Comparison of ENCODE assay signal across 16 mouse cellular contexts in the genomic region with DNA sequence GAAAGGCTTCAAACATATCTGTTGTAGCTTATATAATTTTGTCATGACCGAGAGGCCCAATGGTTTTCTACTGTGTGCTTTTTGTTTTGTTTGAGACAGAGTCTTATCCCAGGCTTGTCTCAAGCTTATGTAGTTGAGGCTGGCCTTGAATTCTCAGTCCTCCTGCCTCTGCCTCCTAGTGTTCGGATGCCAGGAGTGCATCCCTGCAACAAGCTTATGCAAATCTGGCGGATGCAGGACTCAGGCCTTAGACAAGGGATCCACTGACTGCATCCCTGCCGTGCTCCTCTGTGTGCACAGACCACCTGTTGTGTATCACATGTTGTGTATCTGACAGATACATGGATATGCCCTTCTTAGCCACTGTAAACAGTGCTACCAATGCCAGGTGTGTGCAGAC. TPM values are rescaled to one million over a fixed set of nuclear protein-coding genes. Genes with fewer than 3 reads are reported as not detected.
DNase-seq lines count a peak whose midpoint lies in the region; ATAC-seq and TF ChIP-seq lines count a peak whose summit lies in the region.
"Had no signal": no experiment of that assay in that cellular context is flagged by ENCODE, and none has a peak within 500 bp of the region (broad histone marks: within the 10 kb centered on the region; RNA-seq: fewer than 3 reads in every experiment).

No protein-coding gene starts in this region.

- no peaks in the 10 kb centered on the region for H3K36me3 ChIP-seq in kidney, postnatal 0 days (ENCODE audit: insufficient read depth, low read length)
- peaks cover 9% of the 10 kb centered on the region; the same call in 1 of the 2 replicates for H3K36me3 ChIP-seq in midbrain, postnatal 0 days (ENCODE audit: insufficient read depth, low read length)
- H3K36me3 ChIP-seq in midbrain, embryonic 15.5 days (replicated peaks): peaks cover 8% of the 10 kb centered on the region; the same call in 1 of the 2 replicates
- peaks cover 12% of the 10 kb centered on the region for H3K36me3 ChIP-seq in embryonic facial prominence, embryonic 10.5 days (replicated peaks)
- H3K36me3 ChIP-seq: heart, embryonic 12.5 days; liver, embryonic 15.5 days had no signal

- no peak for DNase-seq in kidney, postnatal 0 days (ENCODE audit: low spot score)
- no peak for DNase-seq in kidney, adult 18-20 months
- DNase-seq in midbrain, postnatal 0 days (ENCODE audit: low spot score): no peak
- peak; percentile 84 for DNase-seq in ZHBTc4 (ENCODE audit: low read depth, low spot score)
- no peak for DNase-seq in left cerebral cortex, postnatal 14 days (ENCODE audit: low spot score in 2 of 2)
- DNase-seq in embryonic facial prominence, embryonic 10.5 days (ENCODE audit: low spot score): no peak
- DNase-seq: cerebellum, adult 9-11 months; kidney, postnatal 25 days had no signal

- H3K4me3 ChIP-seq in kidney, postnatal 0 days (replicated peaks; ENCODE audit: low read depth, low read length): no peak overlapping the region
- no peak overlapping the region for H3K4me3 ChIP-seq in midbrain, postnatal 0 days (ENCODE audit: low read depth, low read length)
- H3K4me3 ChIP-seq in midbrain, embryonic 15.5 days: no peak overlapping the region
- H3K4me3 ChIP-seq in embryonic facial prominence, embryonic 10.5 days: no peak overlapping the region
- H3K4me3 ChIP-seq: erythroblast, embryonic 14.5 days; heart, embryonic 12.5 days; hindbrain, embryonic 15.5 days; left cerebral cortex, adult 2 months; liver, embryonic 15.5 days; neural tube, embryonic 13.5 days had no signal

- ATAC-seq in kidney, postnatal 0 days (replicated peaks; ENCODE audit: low FRiP score, low read depth): no peak
- no peak for ATAC-seq in midbrain, postnatal 0 days (ENCODE audit: low FRiP score)
- no peak for ATAC-seq in midbrain, embryonic 15.5 days (replicated peaks)

- H3K27me3 ChIP-seq in kidney, postnatal 0 days (ENCODE audit: insufficient read depth, low read length): no peaks in the 10 kb centered on the region
- H3K27me3 ChIP-seq in midbrain, postnatal 0 days (ENCODE audit: insufficient read depth, low read length): no peaks in the 10 kb centered on the region
- H3K27me3 ChIP-seq in midbrain, embryonic 15.5 days (replicated peaks): no peaks in the 10 kb centered on the region
- H3K27me3 ChIP-seq in embryonic facial prominence, embryonic 10.5 days (replicated peaks; ENCODE audit: low read depth, poor library complexity, severe bottlenecking): no peaks in the 10 kb centered on the region
- H3K27me3 ChIP-seq: heart, embryonic 12.5 days; hindbrain, embryonic 15.5 days; liver, embryonic 15.5 days; neural tube, embryonic 13.5 days had no signal

- no peaks in the 10 kb centered on the region for H3K9me3 ChIP-seq in kidney, postnatal 0 days (replicated peaks; ENCODE audit: low read length)
- H3K9me3 ChIP-seq in midbrain, postnatal 0 days (ENCODE audit: low read length): no peaks in the 10 kb centered on the region
- H3K9me3 ChIP-seq in midbrain, embryonic 15.5 days: no peaks in the 10 kb centered on the region
- no peaks in the 10 kb centered on the region for H3K9me3 ChIP-seq in embryonic facial prominence, embryonic 10.5 days
- H3K9me3 ChIP-seq: hindbrain, embryonic 15.5 days; liver, embryonic 15.5 days; neural tube, embryonic 13.5 days had no signal

- TF ChIP-seq CTCF in kidney, postnatal 0 days (IDR thresholded peaks at IDR 0.05; ENCODE audit: low read depth): peak; percentile 39; the same call in 1 of the 2 replicates
- TF ChIP-seq CTCF in midbrain, postnatal 0 days (IDR thresholded peaks at IDR 0.05): peak; percentile 33; the same call in 1 of the 2 replicates

- WGBS in kidney, postnatal 0 days: 63% methylated on average over 4 of the region's 4 CpGs
- WGBS in midbrain, postnatal 0 days: 46% methylated on average over 4 of the region's 4 CpGs
- WGBS in midbrain, embryonic 15.5 days: 51% methylated on average over 4 of the region's 4 CpGs
- WGBS in embryonic facial prominence, embryonic 10.5 days: 61% methylated on average over 4 of the region's 4 CpGs

- no peak overlapping the region for H3K4me2 ChIP-seq in kidney, postnatal 0 days (ENCODE audit: low read length)
- H3K4me2 ChIP-seq in midbrain, postnatal 0 days (ENCODE audit: low read depth, low read length, poor library complexity, severe bottlenecking): no peak overlapping the region
- no peak overlapping the region for H3K4me2 ChIP-seq in midbrain, embryonic 15.5 days
- H3K4me2 ChIP-seq: heart, embryonic 12.5 days; hindbrain, embryonic 15.5 days; liver, embryonic 15.5 days; midbrain, embryonic 11.5 days; neural tube, embryonic 13.5 days had no signal

- H3K9ac ChIP-seq in kidney, postnatal 0 days (ENCODE audit: low read depth, low read length): no peak overlapping the region
- no peak overlapping the region for H3K9ac ChIP-seq in midbrain, postnatal 0 days (replicated peaks; ENCODE audit: low read length, poor library complexity, severe bottlenecking)
- no peak overlapping the region for H3K9ac ChIP-seq in midbrain, embryonic 15.5 days
- H3K9ac ChIP-seq: heart, embryonic 12.5 days; hindbrain, embryonic 15.5 days; liver, embryonic 15.5 days; neural tube, embryonic 13.5 days had no signal

- intact Hi-C loops in left cerebral cortex, postnatal 14 days (cut with DNase I): no loop called here

- no peaks in the 10 kb centered on the region for H3K4me1 ChIP-seq in kidney, postnatal 0 days (replicated peaks; ENCODE audit: insufficient read depth, low read length)
- H3K4me1 ChIP-seq in midbrain, postnatal 0 days (ENCODE audit: insufficient read depth, low read length): no peaks in the 10 kb centered on the region
- no peaks in the 10 kb centered on the region for H3K4me1 ChIP-seq in midbrain, embryonic 15.5 days
- H3K4me1 ChIP-seq in embryonic facial prominence, embryonic 10.5 days: no peaks in the 10 kb centered on the region
- H3K4me1 ChIP-seq: heart, embryonic 12.5 days; hindbrain, embryonic 15.5 days; neural tube, embryonic 13.5 days had no signal

- no peak overlapping the region for H3K27ac ChIP-seq in kidney, postnatal 0 days
- no peak overlapping the region for H3K27ac ChIP-seq in midbrain, postnatal 0 days (ENCODE audit: low read depth, low read length)
- no peak overlapping the region for H3K27ac ChIP-seq in midbrain, embryonic 15.5 days
- H3K27ac ChIP-seq in embryonic facial prominence, embryonic 10.5 days (replicated peaks): no peak overlapping the region
- H3K27ac ChIP-seq: hindbrain, embryonic 15.5 days; left cerebral cortex, adult 2 months; liver, embryonic 15.5 days; neural tube, embryonic 13.5 days had no signal

RNA-seq across cellular contexts. Expression of a gene that starts 26.7 kb away (rescaled TPM):
- polyA plus RNA-seq in kidney, postnatal 0 days (2015; fragmentation: Nextera tagmentation; extraction: Ambion mirVana): 0.69 and 0.75 TPM in 2 replicates
- total RNA-seq in midbrain, postnatal 0 days (2014; rRNA removed): 12.0 and 14.9 TPM in 2 replicates
- polyA plus RNA-seq in midbrain, postnatal 0 days (2015; fragmentation: Nextera tagmentation; extraction: Ambion mirVana): 7.5 and 8.0 TPM in 2 replicates
- polyA plus RNA-seq in midbrain, embryonic 15.5 days (2015; fragmentation: Nextera tagmentation; extraction: Ambion mirVana): 5.8 and 5.9 TPM in 2 replicates
- 1 to 10 TPM; 1.9 to 2.2 TPM for total RNA-seq in left cerebral cortex, postnatal 14 days (2021)
- polyA plus RNA-seq in embryonic facial prominence, embryonic 10.5 days (2016; fragmentation: Nextera tagmentation; extraction: Ambion mirVana): 0.39 and 0.54 TPM in 2 replicates
- polyA plus RNA-seq: erythroblast, embryonic 14.5 days had no signal

RNA-seq across cellular contexts. Expression of a gene that starts 28.5 kb away (rescaled TPM):
- 7.7 and 8.3 TPM in 2 replicates for polyA plus RNA-seq in kidney, postnatal 0 days (2015; fragmentation: Nextera tagmentation; extraction: Ambion mirVana)
- total RNA-seq in midbrain, postnatal 0 days (2014; rRNA removed): 35.7 and 43.9 TPM in 2 replicates
- 91.0 and 98.8 TPM in 2 replicates for polyA plus RNA-seq in midbrain, postnatal 0 days (2015; fragmentation: Nextera tagmentation; extraction: Ambion mirVana)
- 58.2 and 62.1 TPM in 2 replicates for polyA plus RNA-seq in midbrain, embryonic 15.5 days (2015; fragmentation: Nextera tagmentation; extraction: Ambion mirVana)
- 10 to 100 TPM; 23.0 to 27.4 TPM for total RNA-seq in left cerebral cortex, postnatal 14 days (2021)
- 17.1 and 18.0 TPM in 2 replicates for polyA plus RNA-seq in embryonic facial prominence, embryonic 10.5 days (2016; fragmentation: Nextera tagmentation; extraction: Ambion mirVana)

RNA-seq across cellular contexts. Expression of a gene that starts 38.6 kb away (rescaled TPM):
- 0.58 and 0.94 TPM in 2 replicates for polyA plus RNA-seq in kidney, postnatal 0 days (2015; fragmentation: Nextera tagmentation; extraction: Ambion mirVana)
- total RNA-seq in midbrain, postnatal 0 days (2014; rRNA removed): 5.4 and 7.7 TPM in 2 replicates
- polyA plus RNA-seq in midbrain, postnatal 0 days (2015; fragmentation: Nextera tagmentation; extraction: Ambion mirVana): 0.44 and 0.63 TPM in 2 replicates
- 0.76 and 0.80 TPM in 2 replicates for polyA plus RNA-seq in midbrain, embryonic 15.5 days (2015; fragmentation: Nextera tagmentation; extraction: Ambion mirVana)
- total RNA-seq in left cerebral cortex, postnatal 14 days (2021): under 1 TPM; 0.59 to 0.76 TPM
- polyA plus RNA-seq in embryonic facial prominence, embryonic 10.5 days (2016; fragmentation: Nextera tagmentation; extraction: Ambion mirVana): 1.0 and 1.1 TPM in 2 replicates

RNA-seq across cellular contexts. Expression of a gene that starts 41.2 kb away (rescaled TPM):
- 3.8 and 4.0 TPM in 2 replicates for polyA plus RNA-seq in kidney, postnatal 0 days (2015; fragmentation: Nextera tagmentation; extraction: Ambion mirVana)
- total RNA-seq in midbrain, postnatal 0 days (2014; rRNA removed): not detected in 2 replicates
- polyA plus RNA-seq in midbrain, postnatal 0 days (2015; fragmentation: Nextera tagmentation; extraction: Ambion mirVana): 4.4 and 4.6 TPM in 2 replicates
- polyA plus RNA-seq in midbrain, embryonic 15.5 days (2015; fragmentation: Nextera tagmentation; extraction: Ambion mirVana): 4.5 and 4.7 TPM in 2 replicates
- under 1 TPM in 1 of 2 experiments, not detected in 1; 0.34 TPM for total RNA-seq in left cerebral cortex, postnatal 14 days (2021)
- polyA plus RNA-seq in embryonic facial prominence, embryonic 10.5 days (2016; fragmentation: Nextera tagmentation; extraction: Ambion mirVana): 4.4 and 4.8 TPM in 2 replicates

RNA-seq across cellular contexts. Expression of a gene that starts 41.6 kb away (rescaled TPM):
- 288 and 310 TPM in 2 replicates for polyA plus RNA-seq in kidney, postnatal 0 days (2015; fragmentation: Nextera tagmentation; extraction: Ambion mirVana)
- total RNA-seq in midbrain, postnatal 0 days (2014; rRNA removed): 55.6 and 86.8 TPM in 2 replicates
- polyA plus RNA-seq in midbrain, postnatal 0 days (2015; fragmentation: Nextera tagmentation; extraction: Ambion mirVana): 239 and 243 TPM in 2 replicates
- polyA plus RNA-seq in midbrain, embryonic 15.5 days (2015; fragmentation: Nextera tagmentation; extraction: Ambion mirVana): 171 and 172 TPM in 2 replicates
- 100 to 1,000 TPM; 126 to 135 TPM for total RNA-seq in left cerebral cortex, postnatal 14 days (2021)
- 159 and 164 TPM in 2 replicates for polyA plus RNA-seq in embryonic facial prominence, embryonic 10.5 days (2016; fragmentation: Nextera tagmentation; extraction: Ambion mirVana)
